Mouse (Mus musculus) olfactory bulb, adult 2 months (tissue): ENCODE measurements around the gene Zdhhc14. TPM values are rescaled to one million over a fixed set of nuclear protein-coding genes. Genes with fewer than 3 reads are reported as not detected.

Experiments used
- H3K27ac ChIP-seq: fragments of 200-500 bp; 2 replicates; pipeline ENCODE4 v1.5.1; 2012; ENCODE audit warnings: low read depth, low read length; ENCODE audit not compliant: insufficient read depth
- H3K4me1 ChIP-seq: fragments of 200-500 bp; 2 replicates; pipeline ENCODE4 v1.6.1; 2012; ENCODE audit warnings: low read length; ENCODE audit not compliant: control insufficient read depth, insufficient read depth
- H3K4me3 ChIP-seq: fragments of 200-500 bp; 2 replicates; pipeline ENCODE4 v1.5.1; 2012; ENCODE audit warnings: mild to moderate bottlenecking, low read depth, low read length, moderate library complexity; ENCODE audit not compliant: insufficient read depth
- CTCF ChIP-seq: fragments of 200-500 bp; IDR thresholded peaks from 2 replicates; pipeline ENCODE4 v1.5.1; 2012; ENCODE audit warnings: low read depth, mild to moderate bottlenecking, low read length, moderate library complexity; ENCODE audit not compliant: insufficient read depth
- POLR2A ChIP-seq: fragments of 200-500 bp; IDR thresholded peaks from 2 replicates; pipeline ENCODE4 v1.6.1; 2012; ENCODE audit warnings: mild to moderate bottlenecking, low read depth, low read length, moderate library complexity; ENCODE audit not compliant: insufficient read depth
- WGBS: fragments of 180-500 bp; shearing (Covaris S2); methylation state at CpG from one replicate; pipeline ENCODE4 v1.1.7; 2018; 5-methylcytosine and 5-hydroxymethylcytosine counted together
- polyA plus RNA-seq: library from polyadenylated mRNA; stranded (reverse); fragments of >200 nt; gene quantifications from 2 replicates; pipeline ENCODE4 v1.2.4, GENCODE M21; 2012; ENCODE audit warnings: low replicate concordance; ENCODE audit not compliant: missing spikeins, insufficient read depth, insufficient read length

The Zdhhc14 gene
- polyA plus RNA-seq, 1 experiment = not detected

- no peak for TF ChIP-seq POLR2A
- no peak for TF ChIP-seq CTCF
- Histone ChIP-seq H3K4me3 (no peak overlapping the region), H3K27ac (no peak overlapping the region), H3K4me1 (peaks cover 13% of the 10 kb centered on the region)
- 89% methylated on average over 6 of the region's 6 CpGs for WGBS
These were observed 19.4 kb downstream of the Zdhhc14 start for GRCm38 (mm10) chr17:5511724-5512123.

- H3K4me1 ChIP-seq = no peaks in the 10 kb centered on the region; the same call in 1 of the 2 replicates
- WGBS = 92% methylated on average over 10 of the region's 10 CpGs
- H3K4me3 ChIP-seq = no peak overlapping the region
- no peak overlapping the region for H3K27ac ChIP-seq
- TF ChIP-seq POLR2A (no peak), CTCF (no peak)
These were observed 27.1 kb downstream of the Zdhhc14 start for GRCm38 (mm10) chr17:5519466-5519865.

GRCm38 (mm10) chr17:5519910-5520592, 27.7 kb downstream of the Zdhhc14 start:
- H3K4me1 ChIP-seq = no peaks in the 10 kb centered on the region; the same call in 1 of the 2 replicates
- H3K27ac ChIP-seq = 0 out of 2 replicates have a peak overlapping the region, but pooled peaks have one; percentile 16
- 62% methylated on average over 13 of the region's 13 CpGs for WGBS
- TF ChIP-seq POLR2A (no peak), CTCF (no peak)
- no peak overlapping the region for H3K4me3 ChIP-seq

GRCm38 (mm10) chr17:5521532-5521931, 29.2 kb downstream of the Zdhhc14 start:
- no peak overlapping the region for H3K4me3 ChIP-seq
- H3K27ac ChIP-seq = no peak overlapping the region
- WGBS = 94% methylated on average over 1 of the region's 1 CpGs
- TF ChIP-seq CTCF (no peak), POLR2A (no peak)
- H3K4me1 ChIP-seq = no peaks in the 10 kb centered on the region; the same call in 1 of the 2 replicates

- H3K27ac ChIP-seq = no peak overlapping the region
- no peak overlapping the region for H3K4me3 ChIP-seq
These were observed 37.2 kb downstream of the Zdhhc14 start for GRCm38 (mm10) chr17:5529552-5529951.

GRCm38 (mm10) chr17:5532816-5533215, 40.5 kb downstream of the Zdhhc14 start:
- WGBS = 69% methylated on average over 5 of the region's 5 CpGs

More at GRCm38 (mm10) chr17:5529552-5529951, 37.2 kb downstream of the Zdhhc14 start:
- H3K4me1 ChIP-seq = peaks cover 20% of the 10 kb centered on the region
- TF ChIP-seq CTCF (no peak), POLR2A (no peak)
- WGBS = 43% methylated on average over 6 of the region's 6 CpGs

GRCm38 (mm10) chr17:5535357-5535756, 43.0 kb downstream of the Zdhhc14 start:
- TF ChIP-seq POLR2A (no peak), CTCF (no peak)

More at GRCm38 (mm10) chr17:5532816-5533215, 40.5 kb downstream of the Zdhhc14 start:
- TF ChIP-seq CTCF = no peak
- TF ChIP-seq POLR2A = no peak
- no peak overlapping the region for H3K4me3 ChIP-seq
- H3K4me1 ChIP-seq = peaks cover 35% of the 10 kb centered on the region
- no peak overlapping the region for H3K27ac ChIP-seq

GRCm38 (mm10) chr17:5536259-5537094, 44.1 kb downstream of the Zdhhc14 start:
- Histone ChIP-seq H3K27ac (peak overlapping the region; percentile 22; the same call in 1 of the 2 replicates), H3K4me3 (no peak overlapping the region), H3K4me1 (peaks cover 23% of the 10 kb centered on the region; the same call in 1 of the 2 replicates)
- 53% methylated on average over 10 of the region's 12 CpGs for WGBS
- no peak for TF ChIP-seq CTCF
- TF ChIP-seq POLR2A = no peak

More at GRCm38 (mm10) chr17:5535357-5535756, 43.0 kb downstream of the Zdhhc14 start:
- Histone ChIP-seq H3K27ac (no peak overlapping the region), H3K4me3 (no peak overlapping the region), H3K4me1 (peaks cover 30% of the 10 kb centered on the region)
- 39% methylated on average over 4 of the region's 4 CpGs for WGBS
